Mouse (Mus musculus) embryonic facial prominence, embryonic 11.5 days (tissue): ENCODE results near the gene Stx7. TPM values are rescaled to one million over a fixed set of nuclear protein-coding genes. Genes with fewer than 3 reads are reported as not detected.

Experiments
- ATAC-seq: fragments of 200-750 bp; cut with Nextera tagmentation; replicated peaks from 2 replicates; pipeline ENCODE4 v1.8.0; 2017; ENCODE audit warnings: low read depth; ENCODE audit not compliant: insufficient number of reproducible peaks, low FRiP score, low TSS enrichment
- DNase-seq: peaks from one replicate; pipeline ENCODE4 v3.0.0-alpha.2; 2015; ENCODE audit warnings: low spot score
- H3K27ac ChIP-seq: fragments of 300-500 bp; sonication (generic); replicated peaks from 2 replicates; pipeline ENCODE4 v1.5.1; 2014; ENCODE audit warnings: mild to moderate bottlenecking, low read depth, low read length, control low read depth
- H3K27me3 ChIP-seq: fragments of 300-500 bp; sonication (generic); 2 replicates; pipeline ENCODE4 v1.6.1; 2014; ENCODE audit warnings: mild to moderate bottlenecking, low read length, moderate library complexity, mixed read lengths; ENCODE audit not compliant: control insufficient read depth, insufficient read depth
- H3K36me3 ChIP-seq: fragments of 300-500 bp; sonication (generic); replicated peaks from 2 replicates; pipeline ENCODE4 v1.6.1; 2014; ENCODE audit warnings: low read depth, mild to moderate bottlenecking, low read length, moderate library complexity, mixed read lengths; ENCODE audit not compliant: control insufficient read depth, insufficient read depth
- H3K4me1 ChIP-seq: fragments of 300-500 bp; sonication (generic); 2 replicates; pipeline ENCODE4 v1.6.1; 2014; ENCODE audit warnings: low read length, mixed read lengths; ENCODE audit not compliant: control insufficient read depth, insufficient read depth
- H3K4me2 ChIP-seq: fragments of 300-500 bp; sonication (generic); 2 replicates; pipeline ENCODE4 v1.6.1; 2014; ENCODE audit warnings: low read depth, mild to moderate bottlenecking, control low read depth, low read length, moderate library complexity
- H3K4me3 ChIP-seq: fragments of 300-500 bp; sonication (generic); 2 replicates; pipeline ENCODE4 v1.5.1; 2014; ENCODE audit warnings: low read depth, low read length, control low read depth
- H3K9ac ChIP-seq: fragments of 300-500 bp; sonication (generic); replicated peaks from 2 replicates; pipeline ENCODE4 v1.6.1; 2014; ENCODE audit warnings: mild to moderate bottlenecking, control low read depth, low read length
- H3K9me3 ChIP-seq: fragments of 300-500 bp; sonication (generic); replicated peaks from 2 replicates; pipeline ENCODE4 v1.6.1; 2016; ENCODE audit warnings: mild to moderate bottlenecking, low read length, inconsistent platforms, mixed read lengths; ENCODE audit not compliant: control insufficient read depth
- WGBS: fragments of 180-500 bp; shearing (Covaris S2); extraction: QIAGEN DNeasy Blood & Tissue Kit; methylation state at CpG from one replicate; pipeline ENCODE4 v1.1.7; 2014; 5-methylcytosine and 5-hydroxymethylcytosine counted together
- polyA plus RNA-seq: library from polyadenylated mRNA; unstranded; fragments of >200 nt; fragmentation: Nextera tagmentation; extraction: Ambion mirVana; gene quantifications from 2 replicates; pipeline ENCODE4 v1.2.1, GENCODE M21; 2014

Stx7 gene
- polyA plus RNA-seq, 1 experiment from 2014 or later: 79.4 TPM

GRCm38 (mm10) chr10:24235426-24236283, 86.6 kb downstream of the Stx7 start:
- 76% methylated on average over 23 of the region's 23 CpGs for WGBS
- Histone ChIP-seq H3K4me3 (no peak overlapping the region), H3K4me2 (no peak overlapping the region), H3K27me3 (no peaks in the 10 kb centered on the region), H3K9me3 (no peaks in the 10 kb centered on the region), H3K27ac (no peak overlapping the region), H3K4me1 (no peaks in the 10 kb centered on the region), H3K9ac (no peak overlapping the region), H3K36me3 (no peaks in the 10 kb centered on the region)
- ATAC-seq (no peak), DNase-seq (no peak)

Other genes with a start within 250 kb of the Stx7 start
- not detected in 2 replicates for gene Taar1, start 228.9 kb upstream of the Stx7 start, polyA plus RNA-seq
- gene Taar2, start 210.7 kb upstream of the Stx7 start, polyA plus RNA-seq: not detected in 2 replicates
- not detected in 2 replicates for gene Taar3, start 199.7 kb upstream of the Stx7 start, polyA plus RNA-seq
- not detected in 2 replicates for gene Taar4, start 188.8 kb upstream of the Stx7 start, polyA plus RNA-seq
- not detected in 2 replicates for gene Taar5, start 178.6 kb upstream of the Stx7 start, polyA plus RNA-seq
- gene Taar6, start 163.7 kb upstream of the Stx7 start, polyA plus RNA-seq: not detected in 2 replicates
- not detected in 2 replicates for gene Taar7a, start 155.8 kb upstream of the Stx7 start, polyA plus RNA-seq
- not detected in 2 replicates for gene Taar7b, start 149.4 kb upstream of the Stx7 start, polyA plus RNA-seq
- 0.20 TPM in 1 of 2 replicates, not detected in the other for gene Taar7d, start 122.1 kb upstream of the Stx7 start, polyA plus RNA-seq
- not detected in 2 replicates for gene Taar7e, start 111.7 kb upstream of the Stx7 start, polyA plus RNA-seq
- gene Taar7f, start 99.8 kb upstream of the Stx7 start, polyA plus RNA-seq: not detected in 2 replicates
- gene Taar8a, start 72.8 kb upstream of the Stx7 start, polyA plus RNA-seq: not detected in 2 replicates
- gene Taar8b, start 57.0 kb upstream of the Stx7 start, polyA plus RNA-seq: not detected in 2 replicates
- not detected in 2 replicates for gene Taar8c, start 47.4 kb upstream of the Stx7 start, polyA plus RNA-seq
- gene Taar9, start 39.8 kb upstream of the Stx7 start, polyA plus RNA-seq: not detected in 2 replicates
- gene Moxd1, start 74.2 kb downstream of the Stx7 start, polyA plus RNA-seq: 16.4 and 17.2 TPM in 2 replicates